Mouse (Mus musculus) kidney, adult 2 months (tissue): ENCODE results near the gene Kcnh1.

Experiments
- CTCF ChIP-seq: fragments of 200-500 bp; conservative IDR thresholded peaks from 2 replicates; pipeline ENCODE4 v1.5.1; 2011; ENCODE audit warnings: low read depth, mild to moderate bottlenecking, control low read depth, low read length, moderate library complexity, mixed read lengths; ENCODE audit not compliant: insufficient read depth, insufficient read length
- POLR2A ChIP-seq: fragments of 200-500 bp; IDR thresholded peaks from one replicate; pipeline ENCODE4 v1.6.1; 2011; ENCODE audit warnings: low read depth, low read length, control low read depth

DNA sequence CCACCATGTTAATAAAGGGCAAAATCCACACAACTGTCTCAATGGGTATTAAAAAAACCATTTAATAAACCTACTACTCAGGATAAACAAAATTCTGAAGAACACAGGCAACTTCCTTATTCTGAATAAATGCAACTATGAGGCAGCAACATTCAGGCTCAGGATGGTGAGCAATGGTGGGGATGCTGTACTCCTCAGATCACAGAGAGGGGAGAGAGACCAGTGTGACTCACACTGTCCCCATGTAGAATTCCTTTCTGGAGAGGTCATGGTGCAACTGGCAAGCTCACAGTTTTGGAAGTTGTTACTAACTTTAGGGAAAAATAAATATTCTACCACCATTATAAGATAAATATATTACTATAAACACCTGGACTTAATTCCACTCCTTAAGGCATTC lies 116.5 kb downstream of the Kcnh1 start:
- TF ChIP-seq CTCF (no peak), POLR2A (no peak)
